Mouse (Mus musculus) erythroblast, embryonic 14.5 days (primary cell): ENCODE measurements around the gene Itgb7.

Experiments used
- GATA1 ChIP-seq: IDR thresholded peaks from 2 replicates; pipeline ENCODE4 v1.6.1; 2012; ENCODE audit warnings: low read length, inconsistent platforms, mixed read lengths
- TAL1 ChIP-seq: IDR thresholded peaks from 3 replicates; pipeline ENCODE4 v1.6.1; 2012; ENCODE audit warnings: low read length, inconsistent platforms, mixed read lengths

GRCm38 (mm10) chr15:102248131-102248811 lies 16.5 kb upstream of the Itgb7 start:
- TF ChIP-seq TAL1 (no peak), GATA1 (no peak)
